Mouse (Mus musculus) forebrain, embryonic 14.5 days (tissue): Measurements from ENCODE around the gene Casz1. TPM values are rescaled to one million over a fixed set of nuclear protein-coding genes. Genes with fewer than 3 reads are reported as not detected.
A peak's percentile ranks its signal among the peaks of the same experiment; 100 is the strongest.

Source experiments
- ATAC-seq: fragments of 200-750 bp; cut with Nextera tagmentation; 2 replicates; pipeline ENCODE4 v1.8.0; 2017; ENCODE audit warnings: mild to moderate bottlenecking, moderate library complexity
- DNase-seq: peaks from one replicate; pipeline ENCODE4 v3.0.0-alpha.2; 2015; ENCODE audit warnings: low spot score
- H3K27ac ChIP-seq: fragments of 300-500 bp; sonication (generic); 2 replicates; pipeline ENCODE4 v1.5.1; 2014; ENCODE audit warnings: low read depth, mild to moderate bottlenecking, control low read depth, low read length, moderate library complexity
- H3K27me3 ChIP-seq: fragments of 300-500 bp; sonication (generic); replicated peaks from 2 replicates; pipeline ENCODE4 v1.6.1; 2014; ENCODE audit warnings: low read length, control low read depth, mixed read lengths; ENCODE audit not compliant: control insufficient read depth, insufficient read depth
- H3K36me3 ChIP-seq: fragments of 300-500 bp; sonication (generic); 2 replicates; pipeline ENCODE4 v1.6.1; 2014; ENCODE audit warnings: low read length, control low read depth; ENCODE audit not compliant: control insufficient read depth, insufficient read depth
- H3K4me1 ChIP-seq: fragments of 300-500 bp; sonication (generic); 2 replicates; pipeline ENCODE4 v1.6.1; 2014; ENCODE audit warnings: antibody characterized with exemption, low read length, control low read depth; ENCODE audit not compliant: control insufficient read depth, insufficient read depth
- H3K4me2 ChIP-seq: fragments of 300-500 bp; sonication (generic); 2 replicates; pipeline ENCODE4 v1.6.1; 2014; ENCODE audit warnings: mild to moderate bottlenecking, control low read depth, low read length
- H3K4me3 ChIP-seq: fragments of 300-500 bp; sonication (generic); 2 replicates; pipeline ENCODE4 v1.5.1; 2014; ENCODE audit warnings: low read depth, low read length, control low read depth
- H3K9ac ChIP-seq: fragments of 300-500 bp; sonication (generic); 2 replicates; pipeline ENCODE4 v1.6.1; 2014; ENCODE audit warnings: mild to moderate bottlenecking, low read length, control low read depth, moderate library complexity
- H3K9me3 ChIP-seq: fragments of 300-500 bp; sonication (generic); replicated peaks from 2 replicates; pipeline ENCODE4 v1.6.1; 2016; ENCODE audit warnings: low read length, control low read depth, mixed read lengths; ENCODE audit not compliant: control insufficient read depth
- WGBS: fragments of 180-500 bp; shearing (Covaris S2); extraction: QIAGEN DNeasy Blood & Tissue Kit; methylation state at CpG from one replicate; pipeline ENCODE4 v1.1.7; 2014; 5-methylcytosine and 5-hydroxymethylcytosine counted together
- polyA plus RNA-seq: library from polyadenylated mRNA; unstranded; fragments of >200 nt; fragmentation: Nextera tagmentation; extraction: Ambion mirVana; gene quantifications from 2 replicates; pipeline ENCODE4 v1.2.1, GENCODE M21; 2014

Gene Casz1
- polyA plus RNA-seq, 1 experiment from 2014 or later: 0.57 TPM

DNA sequence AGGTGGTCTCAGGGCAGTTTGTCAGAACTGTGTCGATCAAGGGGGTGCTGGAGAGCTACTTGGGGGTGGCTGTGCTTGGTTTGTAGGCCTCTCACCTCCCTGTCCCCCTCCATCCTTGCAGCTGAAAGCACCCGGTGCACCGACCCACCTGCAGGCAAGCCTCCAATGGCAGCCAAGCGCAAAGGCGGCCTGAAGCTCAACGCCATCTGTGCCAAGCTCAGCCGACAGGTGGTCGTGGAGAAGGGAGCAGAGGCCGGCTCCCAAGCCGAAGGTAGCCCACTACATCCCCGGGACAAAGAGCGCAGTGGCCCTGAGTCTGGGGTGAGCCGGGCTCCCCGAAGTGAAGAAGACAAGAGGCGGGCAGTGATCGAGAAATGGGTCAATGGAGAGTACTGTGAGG, 124.6 kb downstream of the Casz1 start:
- Histone ChIP-seq H3K27ac (no peak overlapping the region), H3K27me3 (0 out of 2 replicates have a peak, but pooled peaks cover 2% of the 10 kb centered on the region), H3K4me1 (no peaks in the 10 kb centered on the region), H3K4me3 (no peak overlapping the region), H3K4me2 (no peak overlapping the region), H3K9me3 (no peaks in the 10 kb centered on the region), H3K36me3 (no peaks in the 10 kb centered on the region), H3K9ac (no peak overlapping the region)
- DNase-seq (no peak), ATAC-seq (no peak)
- 90% methylated on average over 16 of the region's 16 CpGs for WGBS

DNA sequence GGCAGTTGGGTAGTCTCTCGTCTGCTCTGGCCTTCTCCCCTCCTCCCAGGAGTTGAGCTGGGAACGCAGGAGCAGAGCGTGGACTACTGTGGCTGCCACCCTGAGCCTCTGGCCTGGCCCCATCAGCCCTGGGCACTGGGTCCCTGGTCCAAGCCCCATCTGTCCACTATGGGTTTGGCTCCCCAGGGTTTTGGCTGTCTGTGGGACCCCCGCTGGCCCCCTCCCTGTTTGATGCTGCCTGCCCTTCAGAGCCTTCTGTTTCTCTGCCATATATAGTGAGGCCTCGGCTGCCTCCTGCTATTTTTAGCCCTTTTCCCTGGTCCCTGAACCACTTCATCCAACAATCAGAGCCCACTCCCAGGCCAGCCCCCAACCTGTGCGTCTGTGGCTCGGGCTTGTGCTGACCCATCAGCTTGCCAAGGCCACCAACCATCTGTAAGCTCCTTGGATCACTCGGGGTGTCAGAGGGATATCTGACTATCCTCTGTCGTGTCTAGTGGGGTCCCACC, 126.5 kb downstream of the Casz1 start:
- Histone ChIP-seq H3K27me3 (no peaks in the 10 kb centered on the region), H3K4me3 (no peak overlapping the region), H3K4me2 (no peak overlapping the region), H3K9ac (no peak overlapping the region), H3K9me3 (no peaks in the 10 kb centered on the region), H3K36me3 (no peaks in the 10 kb centered on the region), H3K4me1 (0 out of 2 replicates have a peak, but pooled peaks cover 4% of the 10 kb centered on the region), H3K27ac (no peak overlapping the region)
- DNase-seq (no peak), ATAC-seq (no peak)
- WGBS: 67% methylated on average over 9 of the region's 9 CpGs

DNA sequence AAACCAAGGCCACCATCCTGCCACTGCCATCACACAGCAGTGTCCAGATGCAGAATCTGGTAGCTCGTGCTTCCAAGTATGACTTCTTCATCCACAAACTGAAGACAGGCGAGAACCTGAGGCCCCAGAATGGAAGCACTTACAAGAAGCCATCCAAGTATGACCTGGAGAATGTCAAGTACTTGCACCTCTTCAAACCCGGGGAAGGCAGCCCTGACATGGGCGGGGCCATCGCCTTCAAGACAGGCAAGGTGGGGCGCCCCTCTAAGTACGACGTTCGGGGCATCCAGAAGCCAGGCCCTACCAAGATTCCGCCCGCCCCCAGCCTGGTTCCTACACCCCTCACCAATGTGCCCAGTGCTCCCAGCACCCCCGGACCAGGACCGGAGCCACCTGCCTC, 128.9 kb downstream of the Casz1 start:
- 0 out of 2 replicates have a peak, but pooled peaks cover 4% of the 10 kb centered on the region for H3K4me1 ChIP-seq
- H3K4me2 ChIP-seq: no peak overlapping the region
- no peak for DNase-seq
- no peak overlapping the region for H3K27ac ChIP-seq
- no peaks in the 10 kb centered on the region for H3K9me3 ChIP-seq
- ATAC-seq: no peak
- 0 out of 2 replicates have a peak, but pooled peaks cover 2% of the 10 kb centered on the region for H3K27me3 ChIP-seq
- no peaks in the 10 kb centered on the region for H3K36me3 ChIP-seq
- H3K4me3 ChIP-seq: no peak overlapping the region
- WGBS: 94% methylated on average over 13 of the region's 13 CpGs
- no peak overlapping the region for H3K9ac ChIP-seq

DNA sequence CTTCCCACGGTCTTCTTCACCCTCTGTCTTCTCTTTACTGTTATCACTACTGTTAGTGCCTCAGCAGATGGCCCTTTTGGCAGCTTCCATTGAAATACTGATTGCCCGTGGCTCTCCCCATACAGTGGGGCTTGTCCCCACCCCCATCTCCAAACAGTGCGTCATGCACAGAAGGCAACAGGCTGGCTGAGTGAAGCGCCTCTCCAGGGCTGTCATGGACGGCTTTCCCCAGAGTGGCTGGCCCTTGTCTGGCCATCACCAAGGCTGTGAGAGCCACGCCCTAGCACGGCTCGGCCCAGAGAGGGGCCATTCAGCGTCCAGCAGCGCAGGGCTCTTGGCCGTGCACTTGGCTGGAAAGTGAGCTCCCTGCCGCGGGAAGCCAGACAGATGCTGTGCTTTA, 131.0 kb downstream of the Casz1 start:
- 47% methylated on average over 13 of the region's 13 CpGs for WGBS
- no peak overlapping the region for H3K27ac ChIP-seq
- H3K27me3 ChIP-seq: 0 out of 2 replicates have a peak, but pooled peaks cover 2% of the 10 kb centered on the region

DNA sequence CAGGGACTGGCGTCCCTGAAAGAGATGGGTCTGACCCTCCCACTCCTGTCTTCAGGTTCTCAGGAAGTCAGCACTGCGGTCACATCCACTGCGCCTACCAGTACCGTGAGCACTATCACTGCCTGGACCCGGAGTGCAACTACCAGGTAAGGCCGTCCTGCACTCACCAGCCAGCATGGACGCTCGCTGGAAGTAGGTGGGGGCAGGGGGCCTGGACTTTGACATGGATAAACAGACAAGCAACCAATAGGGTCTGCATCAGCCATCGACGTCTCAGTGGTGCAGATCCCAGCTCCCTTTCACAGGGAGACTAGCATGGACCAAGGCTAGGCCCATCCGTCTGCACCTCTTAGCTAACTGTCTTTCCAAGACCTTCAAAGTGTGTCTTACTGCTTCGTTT, 131.9 kb downstream of the Casz1 start:
- H3K36me3 ChIP-seq: no peaks in the 10 kb centered on the region
- peaks cover 13% of the 10 kb centered on the region for H3K4me1 ChIP-seq
- H3K4me2 ChIP-seq: no peak overlapping the region
- no peak overlapping the region for H3K9ac ChIP-seq
- 0 out of 2 replicates have a peak, but pooled peaks cover 2% of the 10 kb centered on the region for H3K27me3 ChIP-seq
- DNase-seq (no peak), ATAC-seq (no peak)
- WGBS: 91% methylated on average over 12 of the region's 12 CpGs
- H3K4me3 ChIP-seq: no peak overlapping the region
- no peaks in the 10 kb centered on the region for H3K9me3 ChIP-seq
- H3K27ac ChIP-seq: no peak overlapping the region

More for the DNA sequence above, 131.0 kb downstream of the Casz1 start:
- H3K4me2 ChIP-seq: no peak overlapping the region
- ATAC-seq: peak; percentile 70; the same call in 1 of the 2 replicates
- H3K4me1 ChIP-seq: peaks cover 4% of the 10 kb centered on the region; the same call in 1 of the 2 replicates
- no peaks in the 10 kb centered on the region for H3K36me3 ChIP-seq
- no peak overlapping the region for H3K4me3 ChIP-seq
- H3K9ac ChIP-seq: no peak overlapping the region
- DNase-seq: peak; percentile 67
- no peaks in the 10 kb centered on the region for H3K9me3 ChIP-seq

DNA sequence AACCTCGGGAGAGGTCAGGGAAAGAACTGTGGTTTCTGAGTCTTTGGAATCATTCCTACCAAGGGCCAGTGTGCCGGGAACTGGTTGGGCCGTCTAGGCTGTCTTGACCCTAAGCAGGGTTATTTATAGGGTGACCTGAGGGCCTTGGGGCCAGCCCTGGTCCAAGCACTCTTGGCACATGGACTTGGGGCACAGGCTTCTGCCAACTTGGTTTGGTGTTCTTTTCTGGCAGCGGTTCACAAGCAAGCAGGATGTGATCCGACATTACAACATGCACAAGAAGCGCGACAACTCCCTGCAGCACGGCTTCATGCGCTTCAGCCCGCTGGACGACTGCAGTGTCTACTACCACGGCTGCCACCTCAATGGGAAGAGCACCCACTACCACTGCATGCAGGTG, 132.5 kb downstream of the Casz1 start:
- Histone ChIP-seq H3K36me3 (no peaks in the 10 kb centered on the region), H3K27me3 (0 out of 2 replicates have a peak, but pooled peaks cover 2% of the 10 kb centered on the region), H3K4me3 (no peak overlapping the region), H3K9me3 (no peaks in the 10 kb centered on the region), H3K9ac (no peak overlapping the region), H3K4me1 (peaks cover 15% of the 10 kb centered on the region), H3K4me2 (no peak overlapping the region), H3K27ac (no peak overlapping the region)
- 89% methylated on average over 12 of the region's 12 CpGs for WGBS
- DNase-seq: no peak
- no peak for ATAC-seq

DNA sequence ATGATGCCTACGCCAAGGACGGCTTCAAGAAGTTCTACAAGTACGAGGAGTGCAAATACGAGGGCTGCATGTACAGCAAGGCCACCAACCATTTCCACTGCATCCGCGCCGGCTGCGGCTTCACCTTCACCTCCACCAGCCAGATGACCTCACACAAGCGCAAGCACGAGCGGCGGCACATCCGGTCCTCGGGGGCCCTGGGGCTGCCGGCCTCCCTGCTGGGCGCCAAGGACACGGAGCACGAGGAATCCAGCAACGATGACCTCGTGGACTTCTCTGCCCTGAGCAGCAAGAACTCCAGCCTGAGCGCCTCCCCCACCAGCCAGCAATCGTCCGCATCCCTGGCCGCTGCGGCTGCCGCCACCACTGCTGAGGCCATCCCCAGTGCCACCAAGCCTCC, 134.3 kb downstream of the Casz1 start:
- no peak overlapping the region for H3K4me3 ChIP-seq
- H3K27me3 ChIP-seq: 0 out of 2 replicates have a peak, but pooled peaks cover 6% of the 10 kb centered on the region
- 86% methylated on average over 26 of the region's 26 CpGs for WGBS
- ATAC-seq: no peak
- peaks cover 15% of the 10 kb centered on the region for H3K4me1 ChIP-seq
- H3K36me3 ChIP-seq: no peaks in the 10 kb centered on the region
- H3K9me3 ChIP-seq: no peaks in the 10 kb centered on the region
- H3K27ac ChIP-seq: no peak overlapping the region
- H3K9ac ChIP-seq: no peak overlapping the region
- H3K4me2 ChIP-seq: no peak overlapping the region
- DNase-seq: no peak

DNA sequence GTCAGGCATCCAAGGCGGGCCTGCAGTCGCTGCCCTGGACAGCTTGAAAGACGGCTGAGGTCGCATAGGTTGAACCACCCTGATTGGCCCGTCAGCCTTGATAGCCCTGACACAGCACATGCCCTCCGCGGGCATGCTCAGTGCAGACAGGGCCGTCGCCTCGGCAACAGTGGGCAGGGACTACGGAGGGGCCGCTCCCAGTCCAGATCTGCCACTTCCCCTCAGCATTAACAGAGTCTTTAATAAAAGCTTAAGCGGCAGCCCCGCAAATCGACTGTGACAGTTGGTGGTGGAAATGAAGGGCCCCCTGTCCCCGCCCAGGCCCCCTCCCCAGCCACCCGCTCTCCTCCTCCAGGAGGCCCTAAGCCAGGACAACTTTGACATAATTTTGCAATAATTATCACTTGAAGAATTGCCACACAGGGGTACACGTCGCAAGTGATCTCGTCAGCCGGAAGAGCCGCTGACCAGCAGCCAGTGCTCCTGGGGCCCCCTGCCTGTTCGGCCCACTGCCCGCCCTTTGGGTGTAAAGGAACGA, 136.5 kb downstream of the Casz1 start:
- H3K27ac ChIP-seq: peak overlapping the region; percentile 40; the same call in 1 of the 2 replicates
- no peaks in the 10 kb centered on the region for H3K9me3 ChIP-seq
- H3K27me3 ChIP-seq: 0 out of 2 replicates have a peak, but pooled peaks cover 6% of the 10 kb centered on the region
- H3K4me3 ChIP-seq: no peak overlapping the region
- peak; percentile 88 for ATAC-seq
- no peaks in the 10 kb centered on the region for H3K36me3 ChIP-seq
- peak overlapping the region; percentile 35 for H3K4me2 ChIP-seq
- peaks cover 11% of the 10 kb centered on the region for H3K4me1 ChIP-seq
- peak; percentile 76 for DNase-seq
- WGBS: 5% methylated on average over 25 of the region's 25 CpGs
- H3K9ac ChIP-seq: peak overlapping the region; percentile 40; the same call in 1 of the 2 replicates

DNA sequence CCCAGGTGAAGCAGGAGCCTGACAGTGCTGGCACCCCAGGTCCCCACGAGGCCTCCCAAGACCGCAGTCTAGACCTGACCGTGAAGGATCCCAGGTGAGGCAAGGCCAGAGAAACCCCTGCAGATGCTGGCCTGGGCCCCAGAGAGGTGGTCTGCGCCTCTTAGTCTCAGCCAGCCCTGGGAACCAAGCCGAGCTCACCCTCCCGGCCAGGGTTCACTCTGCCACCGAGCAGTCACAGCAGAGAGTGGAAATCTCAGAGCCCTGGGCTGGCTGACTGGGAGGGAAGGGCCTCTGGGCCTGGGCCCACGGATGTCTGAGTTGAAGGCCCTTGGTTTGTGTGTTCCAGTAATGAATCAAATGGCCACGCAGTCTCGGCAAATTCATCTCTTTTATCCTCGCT, 137.1 kb downstream of the Casz1 start:
- H3K4me3 ChIP-seq: no peak overlapping the region
- no peak for DNase-seq
- 0 out of 2 replicates have a peak, but pooled peaks cover 6% of the 10 kb centered on the region for H3K27me3 ChIP-seq
- no peaks in the 10 kb centered on the region for H3K9me3 ChIP-seq
- H3K36me3 ChIP-seq: no peaks in the 10 kb centered on the region
- WGBS: 41% methylated on average over 11 of the region's 11 CpGs
- no peak overlapping the region for H3K4me2 ChIP-seq
- ATAC-seq: no peak
- H3K4me1 ChIP-seq: peaks cover 11% of the 10 kb centered on the region
- H3K9ac ChIP-seq: peak overlapping the region; percentile 40; the same call in 1 of the 2 replicates
- no peak overlapping the region for H3K27ac ChIP-seq
